Mouse (Mus musculus): ENCODE data around the gene Gmds.

The Gmds gene

GRCm38 (mm10) chr13:32034799-32035448, 303.6 kb downstream of the Gmds start:
- in situ Hi-C loops (cut with MboI, MseI): no loop called here

- in situ Hi-C loops (cut with MboI, MseI): no loop called here
These were observed 304.4 kb downstream of the Gmds start for GRCm38 (mm10) chr13:32034139-32034538.

GRCm38 (mm10) chr13:32026226-32026975, 312.1 kb downstream of the Gmds start:
- in situ Hi-C loops (cut with MboI, MseI): no loop called here

- in situ Hi-C loops (cut with MboI, MseI): no loop called here
These were observed 313.7 kb downstream of the Gmds start for GRCm38 (mm10) chr13:32024822-32025221.

- in situ Hi-C loops (cut with MboI, MseI): no loop called here
These were observed 317.9 kb downstream of the Gmds start for GRCm38 (mm10) chr13:32020455-32021249.

- in situ Hi-C loops (cut with MboI, MseI): no loop called here
These were observed 319.3 kb downstream of the Gmds start for GRCm38 (mm10) chr13:32019256-32019620.

GRCm38 (mm10) chr13:32018518-32019255, 319.9 kb downstream of the Gmds start:
- in situ Hi-C loops (cut with MboI, MseI): no loop called here

GRCm38 (mm10) chr13:32008802-32009201, 329.7 kb downstream of the Gmds start:
- in situ Hi-C loops (cut with MboI, MseI): no loop called here

GRCm38 (mm10) chr13:32008116-32008641, 330.4 kb downstream of the Gmds start:
- in situ Hi-C loops (cut with MboI, MseI): no loop called here

- in situ Hi-C loops (cut with MboI, MseI): no loop called here
These were observed 345.1 kb downstream of the Gmds start for GRCm38 (mm10) chr13:31993391-31993790.

GRCm38 (mm10) chr13:31992409-31993201, 345.9 kb downstream of the Gmds start:
- in situ Hi-C loops (cut with MboI, MseI): no loop called here

- in situ Hi-C loops (cut with MboI, MseI): no loop called here
These were observed 357.3 kb downstream of the Gmds start for GRCm38 (mm10) chr13:31981198-31981597.

GRCm38 (mm10) chr13:31978126-31978525, 360.4 kb downstream of the Gmds start:
- in situ Hi-C loops (cut with MboI, MseI): loop anchor here (10.0 kb wide), 1 partner anchor 1277 kb away; no protein-coding TSS in a partner anchor

- in situ Hi-C loops (cut with MboI, MseI): loop anchor here (10.0 kb wide), 1 partner anchor 1280 kb away; no protein-coding TSS in a partner anchor
These were observed 363.6 kb downstream of the Gmds start for GRCm38 (mm10) chr13:31974751-31975479.

- in situ Hi-C loops (cut with MboI, MseI): loop anchor here (10.0 kb wide), 1 partner anchor 1284 kb away; no protein-coding TSS in a partner anchor
These were observed 367.5 kb downstream of the Gmds start for GRCm38 (mm10) chr13:31971040-31971501.

GRCm38 (mm10) chr13:31968272-31968671, 370.3 kb downstream of the Gmds start:
- in situ Hi-C loops (cut with MboI, MseI): loop anchor here (5.0 kb wide), 1 partner anchor 519 kb away; no protein-coding TSS in a partner anchor

GRCm38 (mm10) chr13:31966931-31967532, 371.5 kb downstream of the Gmds start:
- in situ Hi-C loops (cut with MboI, MseI): loop anchor here (5.0 kb wide), 1 partner anchor 520 kb away; no protein-coding TSS in a partner anchor

- in situ Hi-C loops (cut with MboI, MseI): no loop called here
These were observed 378.0 kb downstream of the Gmds start for GRCm38 (mm10) chr13:31960514-31960913.
